Comparison of ENCODE assay signal across 8 mouse cellular contexts in the genomic region with DNA sequence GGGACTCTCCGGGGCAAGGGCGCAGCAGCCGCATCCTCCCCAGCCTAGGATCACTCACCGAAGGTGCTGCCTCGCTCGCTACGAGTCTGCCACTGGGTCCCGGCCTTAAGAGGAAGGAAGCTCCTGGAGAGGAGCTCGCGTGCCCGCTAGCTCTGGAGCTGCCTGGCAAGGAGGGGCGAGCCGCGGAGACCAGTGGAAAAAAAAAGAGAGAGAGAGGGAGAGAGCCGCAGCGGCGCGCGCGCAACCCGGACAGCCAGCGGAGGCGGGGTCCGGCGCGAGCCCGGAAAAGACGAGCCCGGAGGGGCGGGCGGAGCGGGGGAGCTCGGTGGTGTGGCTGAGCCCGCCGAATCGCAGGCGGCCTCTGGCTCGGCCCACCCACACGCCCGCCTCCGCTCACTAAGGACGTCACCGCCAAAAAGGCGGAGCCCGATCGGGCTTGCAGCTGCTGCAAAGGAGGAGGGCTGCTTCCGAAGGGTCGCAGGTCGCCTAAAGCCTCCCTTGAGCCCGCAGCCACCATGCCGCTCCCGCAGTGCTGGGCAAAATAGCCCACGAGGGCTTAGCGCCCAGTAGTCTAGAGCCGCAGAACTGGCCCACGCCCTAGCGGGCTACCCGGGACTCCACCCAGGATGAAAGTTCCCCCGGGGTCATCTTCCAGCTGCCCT. TPM values are rescaled to one million over a fixed set of nuclear protein-coding genes. Genes with fewer than 3 reads are reported as not detected.
DNase-seq lines count a peak whose midpoint lies in the region; ATAC-seq lines count a peak whose summit lies in the region.

TSS of gene Acsl4 (minus strand) at position 289 of the 662 bp plus-strand sequence.

- no peaks in the 10 kb centered on the region for H3K36me3 ChIP-seq in forebrain, embryonic 10.5 days (replicated peaks)
- no peaks in the 10 kb centered on the region for H3K36me3 ChIP-seq in heart, embryonic 15.5 days
- H3K36me3 ChIP-seq in liver, embryonic 15.5 days (replicated peaks): no peaks in the 10 kb centered on the region
- no peaks in the 10 kb centered on the region for H3K36me3 ChIP-seq in neural tube, embryonic 12.5 days

- H3K4me1 ChIP-seq in forebrain, embryonic 10.5 days: peaks cover 5% of the 10 kb centered on the region; the same call in 1 of the 2 replicates
- H3K4me1 ChIP-seq in heart, embryonic 15.5 days (replicated peaks): no peaks in the 10 kb centered on the region
- peaks cover 31% of the 10 kb centered on the region for H3K4me1 ChIP-seq in liver, embryonic 15.5 days (replicated peaks)
- H3K4me1 ChIP-seq in neural tube, embryonic 12.5 days: no peaks in the 10 kb centered on the region

- peak within 1 kb of the TSS; percentile 67 for H3K4me3 ChIP-seq in forebrain, embryonic 10.5 days
- peak within 1 kb of the TSS; percentile 76 for H3K4me3 ChIP-seq in heart, embryonic 15.5 days
- peak within 1 kb of the TSS; percentile 75 for H3K4me3 ChIP-seq in liver, embryonic 15.5 days (replicated peaks)
- H3K4me3 ChIP-seq in neural tube, embryonic 12.5 days: peak within 1 kb of the TSS; percentile 54

- WGBS in forebrain, embryonic 10.5 days: 8% methylated on average over 45 of the region's 59 CpGs
- WGBS in heart, embryonic 15.5 days: 10% methylated on average over 59 of the region's 59 CpGs
- whole genome bisulfite sequencing in liver, embryonic 15.5 days (ENCODE audit: insufficient replicate concordance): 17% methylated on average over 54 of the region's 59 CpGs
- 20% methylated on average over 31 of the region's 59 CpGs for WGBS in neural tube, embryonic 12.5 days

- peak; percentile 55 for DNase-seq in c-Kit-negative CD71-positive TER-119-positive erythroid progenitor cells, embryonic 14.5 days (ENCODE audit: low read depth, low spot score)
- DNase-seq in forebrain, embryonic 10.5 days (ENCODE audit: extremely low spot score, low spot score): peak; percentile 82
- DNase-seq in kidney, postnatal 36 days: peak; percentile 91 to 94
- peak; percentile 68 for DNase-seq in telencephalon, adult 2 months (ENCODE audit: low read depth, low spot score)

- peaks cover 44% of the 10 kb centered on the region for H3K27me3 ChIP-seq in forebrain, embryonic 10.5 days (ENCODE audit: poor library complexity, severe bottlenecking)
- no peaks in the 10 kb centered on the region for H3K27me3 ChIP-seq in heart, embryonic 15.5 days
- H3K27me3 ChIP-seq in liver, embryonic 15.5 days: no peaks in the 10 kb centered on the region
- peaks cover 11% of the 10 kb centered on the region for H3K27me3 ChIP-seq in neural tube, embryonic 12.5 days (replicated peaks)

- peak within 1 kb of the TSS; percentile 71 for H3K9ac ChIP-seq in heart, embryonic 15.5 days
- peak within 1 kb of the TSS; percentile 81 for H3K9ac ChIP-seq in liver, embryonic 15.5 days
- H3K9ac ChIP-seq in neural tube, embryonic 12.5 days: peak within 1 kb of the TSS; percentile 52

- peak within 1 kb of the TSS; percentile 65 for H3K4me2 ChIP-seq in heart, embryonic 15.5 days
- H3K4me2 ChIP-seq in liver, embryonic 15.5 days: peak within 1 kb of the TSS; percentile 71
- H3K4me2 ChIP-seq in neural tube, embryonic 12.5 days (replicated peaks): peak within 1 kb of the TSS; percentile 58

- H3K9me3 ChIP-seq in forebrain, embryonic 10.5 days: no peaks in the 10 kb centered on the region
- no peaks in the 10 kb centered on the region for H3K9me3 ChIP-seq in heart, embryonic 15.5 days (replicated peaks)
- H3K9me3 ChIP-seq in liver, embryonic 15.5 days (replicated peaks): no peaks in the 10 kb centered on the region
- no peaks in the 10 kb centered on the region for H3K9me3 ChIP-seq in neural tube, embryonic 12.5 days

- H3K27ac ChIP-seq in forebrain, embryonic 10.5 days: peak within 1 kb of the TSS; percentile 91
- H3K27ac ChIP-seq in heart, embryonic 15.5 days: peak within 1 kb of the TSS; percentile 90
- peak within 1 kb of the TSS; percentile 87 for H3K27ac ChIP-seq in liver, embryonic 15.5 days (replicated peaks)
- peak within 1 kb of the TSS; percentile 57; the same call in 1 of the 2 replicates for H3K27ac ChIP-seq in neural tube, embryonic 12.5 days

- ATAC-seq in CD4-positive, CD25-positive, alpha-beta regulatory T cell, adult 4 months: peak; percentile 85
- peak; percentile 98 for ATAC-seq in heart, embryonic 15.5 days (replicated peaks; ENCODE audit: insufficient number of reproducible peaks, insufficient read depth, low FRiP score, low read depth)
- ATAC-seq in liver, embryonic 15.5 days (ENCODE audit: insufficient read depth): peak; percentile 98
- peak; percentile 97 for ATAC-seq in neural tube, embryonic 12.5 days (ENCODE audit: low FRiP score, low read depth)

RNA-seq across cellular contexts. Expression of gene Acsl4, which starts in this region (rescaled TPM):
- polyA plus RNA-seq in CD4-positive, CD25-positive, alpha-beta regulatory T cell, adult 4 months (2017; shearing (Covaris generic)): 10 to 100 TPM; 36.7 to 38.0 TPM
- polyA plus RNA-seq in forebrain, embryonic 10.5 days (2016; fragmentation: Nextera tagmentation; extraction: Ambion mirVana): 20.2 and 20.8 TPM in 2 replicates
- polyA plus RNA-seq in heart, embryonic 15.5 days (2015; fragmentation: Nextera tagmentation; extraction: Ambion mirVana): 13.1 and 13.5 TPM in 2 replicates
- polyA plus RNA-seq in liver, embryonic 15.5 days (2015; fragmentation: Nextera tagmentation; extraction: Ambion mirVana): 12.7 and 13.4 TPM in 2 replicates
- 22.3 and 23.9 TPM in 2 replicates for polyA plus RNA-seq in neural tube, embryonic 12.5 days (2016; fragmentation: Nextera tagmentation; extraction: Ambion mirVana)

Comparison
In these comparisons a context has a peak if more than half of its experiments do, and no peak if none do; other contexts are left out.
1. Peak in every context shown above with its lines: DNase-seq, ATAC-seq, H3K4me3 ChIP-seq and H3K27ac ChIP-seq.